Mouse (Mus musculus) hindbrain, embryonic 14.5 days (tissue): ENCODE measurements around the gene P2ry12. TPM values are rescaled to one million over a fixed set of nuclear protein-coding genes. Genes with fewer than 3 reads are reported as not detected.

Experiments
- ATAC-seq: fragments of 200-750 bp; cut with Nextera tagmentation; 2 replicates; pipeline ENCODE4 v1.8.0; 2017; ENCODE audit warnings: moderate number of reproducible peaks, mild to moderate bottlenecking, moderate TSS enrichment, moderate library complexity; ENCODE audit not compliant: low FRiP score
- DNase-seq: peaks from one replicate; pipeline ENCODE4 v3.0.0-alpha.2; 2015; ENCODE audit warnings: low spot score
- H3K27ac ChIP-seq: fragments of 300-500 bp; sonication (generic); 2 replicates; pipeline ENCODE4 v1.5.1; 2014; ENCODE audit warnings: mild to moderate bottlenecking, moderate library complexity
- H3K27me3 ChIP-seq: fragments of 300-500 bp; sonication (generic); 2 replicates; pipeline ENCODE4 v1.6.1; 2014; ENCODE audit warnings: mild to moderate bottlenecking, low read length, mixed read lengths; ENCODE audit not compliant: control insufficient read depth, insufficient read depth
- H3K36me3 ChIP-seq: fragments of 300-500 bp; sonication (generic); replicated peaks from 2 replicates; pipeline ENCODE4 v1.6.1; 2014; ENCODE audit not compliant: control insufficient read depth, insufficient read depth
- H3K4me1 ChIP-seq: fragments of 300-500 bp; sonication (generic); replicated peaks from 2 replicates; pipeline ENCODE4 v1.6.1; 2014; ENCODE audit warnings: antibody characterized with exemption, low read length, mixed read lengths; ENCODE audit not compliant: control insufficient read depth, insufficient read depth
- H3K4me2 ChIP-seq: fragments of 300-500 bp; sonication (generic); replicated peaks from 2 replicates; pipeline ENCODE4 v1.6.1; 2014; ENCODE audit warnings: mild to moderate bottlenecking, moderate library complexity
- H3K4me3 ChIP-seq: fragments of 300-500 bp; sonication (generic); replicated peaks from 2 replicates; pipeline ENCODE4 v1.5.1; 2014; ENCODE audit warnings: mild to moderate bottlenecking, low read length
- H3K9ac ChIP-seq: fragments of 300-500 bp; sonication (generic); 2 replicates; pipeline ENCODE4 v1.6.1; 2014
- H3K9me3 ChIP-seq: fragments of 300-500 bp; sonication (generic); 2 replicates; pipeline ENCODE4 v1.6.1; 2016; ENCODE audit warnings: low read length; ENCODE audit not compliant: control insufficient read depth
- WGBS: fragments of 180-500 bp; shearing (Covaris S2); extraction: QIAGEN DNeasy Blood & Tissue Kit; methylation state at CpG from one replicate; pipeline ENCODE4 v1.1.7; 2014; 5-methylcytosine and 5-hydroxymethylcytosine counted together
- polyA plus RNA-seq: library from polyadenylated mRNA; unstranded; fragments of >200 nt; fragmentation: Nextera tagmentation; extraction: Ambion mirVana; gene quantifications from 2 replicates; pipeline ENCODE4 v1.2.1, GENCODE M21; 2014

Gene P2ry12
- polyA plus RNA-seq, 1 experiment from 2014 or later, result 10.0 TPM

DNA sequence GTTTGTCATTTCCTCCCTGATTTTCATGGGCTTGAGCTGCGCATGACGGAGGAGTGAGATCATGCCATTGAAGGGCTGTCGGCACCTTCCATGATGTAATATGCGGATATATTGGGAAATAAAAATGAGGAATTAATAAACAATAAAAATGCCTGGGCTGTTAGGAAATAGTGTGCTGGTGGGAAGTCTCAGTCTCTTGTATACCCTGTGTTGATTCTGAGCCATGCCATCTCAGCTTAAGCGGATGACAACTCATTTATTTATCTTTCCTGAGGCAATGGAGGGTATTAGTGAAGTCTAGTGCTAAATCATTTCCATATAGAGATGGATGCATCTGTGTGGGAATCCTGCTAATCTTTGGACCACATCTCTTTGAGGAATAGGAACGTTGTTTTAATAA is 14.6 kb downstream of the P2ry12 start:
- H3K4me2 ChIP-seq, result no peak overlapping the region
- H3K4me3 ChIP-seq, result no peak overlapping the region
- 90% methylated on average over 6 of the region's 6 CpGs for WGBS
- no peak overlapping the region for H3K9ac ChIP-seq
- H3K4me1 ChIP-seq, result no peaks in the 10 kb centered on the region
- DNase-seq (no peak), ATAC-seq (no peak)
- no peaks in the 10 kb centered on the region for H3K27me3 ChIP-seq
- H3K9me3 ChIP-seq, result no peaks in the 10 kb centered on the region
- no peak overlapping the region for H3K27ac ChIP-seq
- 0 out of 2 replicates have a peak, but pooled peaks cover 3% of the 10 kb centered on the region for H3K36me3 ChIP-seq

DNA sequence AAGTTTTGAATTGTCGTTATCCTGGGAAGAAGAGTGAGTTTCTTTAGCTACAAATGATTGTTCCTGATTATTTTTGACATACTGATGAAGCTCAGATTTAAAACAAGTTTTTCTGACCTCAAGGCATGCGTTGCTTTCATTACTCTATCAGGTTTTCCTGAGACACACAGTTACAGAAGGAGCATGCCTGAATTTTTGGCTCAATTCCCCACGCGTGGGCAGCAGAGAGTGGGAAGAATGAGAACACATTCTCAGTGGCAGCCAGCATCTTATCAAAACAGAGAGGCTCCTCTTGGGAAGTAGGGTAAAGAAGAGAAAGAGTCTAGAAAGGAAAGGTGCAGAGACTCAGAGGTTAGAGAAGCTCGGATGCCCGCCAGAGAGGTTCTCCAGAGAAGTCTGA is 19.3 kb downstream of the P2ry12 start:
- H3K4me1 ChIP-seq, result no peaks in the 10 kb centered on the region
- DNase-seq, result no peak
- H3K9ac ChIP-seq, result no peak overlapping the region
- H3K4me3 ChIP-seq, result no peak overlapping the region
- WGBS, result 81% methylated on average over 6 of the region's 6 CpGs
- H3K27ac ChIP-seq, result no peak overlapping the region
- no peak overlapping the region for H3K4me2 ChIP-seq
- 0 out of 2 replicates have a peak, but pooled peaks cover 3% of the 10 kb centered on the region for H3K36me3 ChIP-seq
- H3K27me3 ChIP-seq, result no peaks in the 10 kb centered on the region
- H3K9me3 ChIP-seq, result no peaks in the 10 kb centered on the region
- no peak for ATAC-seq

DNA sequence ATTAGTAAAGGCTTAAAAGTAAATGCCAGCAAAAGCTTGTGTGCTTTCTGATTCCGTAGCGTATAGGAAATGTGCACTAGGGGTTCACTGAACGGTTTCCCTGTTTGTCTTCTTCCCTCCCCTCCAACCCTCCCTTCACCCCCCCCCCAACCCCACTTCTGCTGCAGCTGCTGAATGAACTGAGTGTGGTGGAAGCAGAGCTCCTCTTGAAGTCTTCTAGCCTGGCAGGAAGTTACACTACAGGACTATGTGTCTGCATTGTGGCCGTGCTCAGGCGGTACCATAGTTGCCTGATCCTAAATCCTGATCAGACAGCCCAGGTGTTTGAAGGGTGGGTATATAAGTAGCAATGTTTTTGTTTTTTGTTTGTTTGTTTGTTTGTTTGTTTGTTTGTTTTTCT is 27.8 kb downstream of the P2ry12 start:
- DNase-seq, result no peak
- Histone ChIP-seq H3K4me1 (no peaks in the 10 kb centered on the region), H3K4me2 (no peak overlapping the region), H3K4me3 (no peak overlapping the region), H3K9me3 (no peaks in the 10 kb centered on the region), H3K9ac (no peak overlapping the region), H3K27ac (no peak overlapping the region), H3K27me3 (no peaks in the 10 kb centered on the region), H3K36me3 (no peaks in the 10 kb centered on the region)
- ATAC-seq, result no peak
- WGBS, result 76% methylated on average over 5 of the region's 5 CpGs

DNA sequence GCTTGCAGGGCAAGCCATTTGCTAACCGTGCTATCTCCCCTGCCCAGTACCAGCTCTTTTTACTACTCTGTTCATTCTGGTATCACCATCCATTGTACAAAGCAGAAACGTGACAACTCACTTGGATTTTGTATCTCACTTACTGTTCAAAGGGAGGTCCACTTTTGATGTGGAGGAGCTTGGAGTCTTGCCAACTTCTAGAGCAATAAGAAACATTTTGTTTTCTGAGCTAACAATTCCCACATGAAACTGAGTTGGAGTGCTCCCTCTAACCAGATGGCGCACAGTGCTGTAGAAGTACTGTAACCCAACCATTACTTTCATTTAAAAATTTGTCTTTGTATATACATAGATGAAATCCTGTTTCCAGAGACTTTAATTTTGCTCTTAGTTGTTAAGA is 31.8 kb downstream of the P2ry12 start:
- Histone ChIP-seq H3K27me3 (no peaks in the 10 kb centered on the region), H3K4me1 (no peaks in the 10 kb centered on the region)
- no peak for DNase-seq

DNA sequence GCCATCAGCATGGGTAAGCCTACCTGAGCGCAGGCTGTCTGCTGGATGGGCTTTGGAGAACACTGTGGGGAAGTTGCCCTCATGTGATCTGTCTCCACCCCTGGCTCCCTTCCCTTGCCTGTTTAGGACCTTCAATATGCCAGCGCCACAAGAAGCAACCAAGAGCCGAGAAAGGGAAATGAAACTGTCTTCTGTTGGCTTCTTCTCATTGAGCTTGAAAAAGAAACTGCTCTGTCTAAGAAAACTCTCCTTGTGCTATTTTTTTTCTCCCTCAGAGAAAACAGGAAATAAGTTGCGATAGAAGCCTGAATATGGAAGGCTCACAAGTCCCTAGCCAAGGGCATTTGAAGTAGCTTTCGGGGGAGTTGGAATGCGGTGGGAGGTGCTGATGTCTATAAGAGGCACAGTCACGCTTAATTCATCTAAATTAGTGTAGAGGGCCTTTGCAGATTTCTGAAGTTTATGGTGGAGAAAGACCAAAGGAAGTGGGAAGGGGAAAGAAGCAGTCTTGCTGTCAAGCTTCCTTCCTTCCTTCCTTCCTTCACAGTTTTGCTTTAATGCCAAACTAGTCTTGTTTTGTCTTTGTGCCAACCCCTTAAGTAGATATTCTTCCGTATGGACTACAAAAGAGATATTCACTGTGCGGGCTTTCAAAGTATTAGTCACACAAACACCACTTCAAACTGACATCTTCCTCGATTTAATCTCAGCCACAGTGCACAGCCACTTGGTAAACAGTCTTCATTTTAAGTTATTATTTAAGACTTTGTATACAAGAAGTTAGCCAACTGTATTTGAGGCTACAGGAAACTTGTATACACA is 33.7 kb downstream of the P2ry12 start:
- Histone ChIP-seq H3K4me2 (no peak overlapping the region), H3K27ac (no peak overlapping the region; the same call in 1 of the 2 replicates), H3K9me3 (no peaks in the 10 kb centered on the region), H3K4me3 (no peak overlapping the region), H3K27me3 (no peaks in the 10 kb centered on the region), H3K9ac (no peak overlapping the region), H3K36me3 (no peaks in the 10 kb centered on the region), H3K4me1 (no peaks in the 10 kb centered on the region)
- 43% methylated on average over 10 of the region's 10 CpGs for WGBS
- DNase-seq (no peak), ATAC-seq (no peak)

More for the DNA sequence above, 31.8 kb downstream of the P2ry12 start:
- no peak overlapping the region for H3K27ac ChIP-seq
- no peak overlapping the region for H3K9ac ChIP-seq
- ATAC-seq, result no peak
- H3K4me3 ChIP-seq, result no peak overlapping the region
- H3K36me3 ChIP-seq, result no peaks in the 10 kb centered on the region
- H3K4me2 ChIP-seq, result no peak overlapping the region
- WGBS, result 77% methylated on average over 3 of the region's 3 CpGs
- no peaks in the 10 kb centered on the region for H3K9me3 ChIP-seq

DNA sequence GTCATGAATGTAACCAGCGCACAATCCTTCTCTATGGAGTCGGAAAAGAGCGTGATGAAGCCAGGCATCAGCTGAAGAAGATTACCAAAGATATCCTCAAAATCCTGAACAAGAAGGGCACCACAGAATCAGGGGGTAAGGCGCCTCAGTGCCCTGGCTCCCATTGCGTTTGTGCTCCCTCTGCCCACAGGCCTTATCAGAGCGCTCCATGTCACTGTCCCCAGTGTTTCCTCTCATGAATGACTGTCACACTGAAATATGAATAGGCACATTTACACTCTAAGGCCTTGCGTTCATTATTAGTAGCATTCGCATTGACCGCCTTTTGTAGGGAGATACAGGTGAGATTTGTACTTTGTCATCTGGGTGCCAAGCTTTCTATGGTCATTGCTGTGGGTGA is 35.0 kb downstream of the P2ry12 start:
- H3K36me3 ChIP-seq, result no peaks in the 10 kb centered on the region
- 92% methylated on average over 9 of the region's 9 CpGs for WGBS
- H3K4me1 ChIP-seq, result no peaks in the 10 kb centered on the region

DNA sequence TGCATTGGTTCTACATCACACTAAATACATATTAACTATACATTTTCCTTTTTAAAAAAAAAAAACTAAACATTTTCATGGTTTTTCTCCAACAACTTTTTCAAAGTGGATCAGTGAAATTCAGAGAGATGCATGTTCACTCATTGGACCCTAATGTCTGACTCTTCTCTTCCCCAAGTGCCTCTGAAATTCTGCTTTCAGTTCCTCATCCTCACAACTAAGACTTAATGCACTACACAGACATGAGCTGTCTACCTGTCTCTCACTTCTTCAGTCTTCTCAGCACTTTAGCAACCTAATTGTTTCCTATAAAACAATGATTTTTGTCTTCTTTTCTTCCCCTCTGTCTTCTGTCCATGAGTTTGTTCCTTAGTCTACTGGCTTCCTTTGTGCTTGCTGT is 37.3 kb downstream of the P2ry12 start:
- H3K9ac ChIP-seq, result no peak overlapping the region
- H3K4me1 ChIP-seq, result no peaks in the 10 kb centered on the region
- H3K36me3 ChIP-seq, result no peaks in the 10 kb centered on the region
- DNase-seq (no peak), ATAC-seq (no peak)
- H3K9me3 ChIP-seq, result no peaks in the 10 kb centered on the region
- no peak overlapping the region for H3K4me2 ChIP-seq
- no peak overlapping the region for H3K4me3 ChIP-seq
- no peak overlapping the region for H3K27ac ChIP-seq
- no peaks in the 10 kb centered on the region for H3K27me3 ChIP-seq

More for the DNA sequence above, 35.0 kb downstream of the P2ry12 start:
- Histone ChIP-seq H3K9me3 (no peaks in the 10 kb centered on the region), H3K9ac (no peak overlapping the region), H3K4me3 (no peak overlapping the region), H3K27me3 (no peaks in the 10 kb centered on the region), H3K27ac (no peak overlapping the region), H3K4me2 (no peak overlapping the region)
- ATAC-seq (no peak), DNase-seq (no peak)

DNA sequence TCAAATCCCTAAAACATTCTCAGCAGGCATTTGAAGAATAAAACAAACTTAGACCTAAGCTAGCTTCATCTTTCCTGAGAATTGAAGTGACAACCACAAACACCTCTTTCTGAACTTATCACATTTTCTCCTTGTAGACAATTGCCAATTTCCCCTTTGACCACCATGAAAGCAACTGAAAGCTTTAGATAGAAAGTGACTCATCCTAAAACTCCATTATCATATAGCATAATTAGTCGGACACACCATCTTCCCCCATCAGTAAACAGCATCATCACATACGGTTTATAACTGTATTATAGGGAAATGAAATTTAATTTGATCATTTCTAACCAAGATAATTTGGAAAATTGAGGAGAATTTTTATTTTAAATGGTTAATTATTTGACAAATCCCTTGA is 40.4 kb downstream of the P2ry12 start:
- Histone ChIP-seq H3K36me3 (no peaks in the 10 kb centered on the region), H3K4me1 (no peaks in the 10 kb centered on the region), H3K4me3 (no peak overlapping the region), H3K9ac (no peak overlapping the region), H3K27me3 (no peaks in the 10 kb centered on the region), H3K9me3 (no peaks in the 10 kb centered on the region), H3K4me2 (no peak overlapping the region), H3K27ac (no peak overlapping the region)
- DNase-seq, result no peak
- no peak for ATAC-seq
- WGBS, result 84% methylated on average over 2 of the region's 2 CpGs

DNA sequence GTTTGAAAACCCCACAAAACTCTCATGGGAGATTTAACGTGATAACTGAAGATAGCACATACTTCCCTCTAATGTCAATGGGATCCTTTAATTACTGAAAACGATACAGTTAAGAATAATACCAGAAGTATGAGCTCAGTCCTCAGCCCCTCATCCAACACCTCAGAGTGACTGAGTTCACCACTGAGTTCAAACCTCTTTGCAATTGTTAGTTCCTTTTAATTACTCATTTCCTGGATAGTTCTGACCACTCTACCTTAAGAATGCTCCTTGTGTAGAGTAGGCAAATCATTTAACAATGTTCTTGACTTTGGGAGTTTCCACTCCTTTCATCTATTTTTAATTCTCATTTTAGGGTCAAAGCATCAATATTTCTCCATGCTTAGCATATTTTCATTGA is 43.3 kb downstream of the P2ry12 start:
- 92% methylated on average over 2 of the region's 2 CpGs for WGBS
- DNase-seq, result no peak
- Histone ChIP-seq H3K4me1 (no peaks in the 10 kb centered on the region), H3K9ac (no peak overlapping the region), H3K4me3 (no peak overlapping the region), H3K9me3 (no peaks in the 10 kb centered on the region), H3K36me3 (no peaks in the 10 kb centered on the region), H3K27me3 (no peaks in the 10 kb centered on the region), H3K27ac (no peak overlapping the region), H3K4me2 (no peak overlapping the region)
- no peak for ATAC-seq

DNA sequence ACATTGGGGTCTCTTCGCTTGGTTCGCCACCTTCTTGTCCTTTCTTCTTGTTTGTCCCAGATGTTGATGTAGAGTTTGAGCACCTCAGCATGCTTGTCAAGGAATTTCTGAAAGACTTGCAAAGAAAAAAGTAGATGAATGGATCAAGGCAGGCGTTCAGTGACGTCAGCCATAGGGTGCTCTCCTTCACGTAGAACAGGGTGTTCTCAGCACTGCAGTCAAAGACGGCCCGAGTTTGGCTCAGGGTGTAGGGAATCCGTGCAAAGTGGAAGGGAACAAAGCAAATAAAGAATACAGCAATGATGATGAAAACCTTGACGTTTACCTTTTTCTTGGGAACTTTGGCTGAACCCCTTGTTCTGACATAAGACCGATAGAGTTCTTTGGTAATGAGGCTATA is 45.5 kb downstream of the P2ry12 start:
- no peaks in the 10 kb centered on the region for H3K27me3 ChIP-seq
- DNase-seq (no peak), ATAC-seq (no peak)
- H3K27ac ChIP-seq, result no peak overlapping the region
- H3K4me3 ChIP-seq, result no peak overlapping the region
- no peak overlapping the region for H3K9ac ChIP-seq
- H3K9me3 ChIP-seq, result no peaks in the 10 kb centered on the region
- no peaks in the 10 kb centered on the region for H3K4me1 ChIP-seq
- H3K36me3 ChIP-seq, result no peaks in the 10 kb centered on the region
- WGBS, result 94% methylated on average over 10 of the region's 10 CpGs
- no peak overlapping the region for H3K4me2 ChIP-seq
